Mouse (Mus musculus) small intestine, adult 2 months (tissue): ENCODE measurements around the gene Gucy2c.

Source experiments
- CTCF ChIP-seq: fragments of 200-500 bp; IDR thresholded peaks from 2 replicates; pipeline ENCODE4 v1.5.1; 2012; ENCODE audit warnings: low read depth, mild to moderate bottlenecking, control low read depth, inconsistent platforms, low read length, moderate library complexity, mixed read lengths; ENCODE audit not compliant: insufficient replicate concordance, insufficient read length; ENCODE audit errors: extremely low read depth
- POLR2A ChIP-seq: fragments of 200-500 bp; IDR thresholded peaks from 2 replicates; pipeline ENCODE4 v1.6.1; 2012; ENCODE audit warnings: low read depth, mild to moderate bottlenecking, control low read depth, inconsistent platforms, low read length, moderate library complexity

DNA sequence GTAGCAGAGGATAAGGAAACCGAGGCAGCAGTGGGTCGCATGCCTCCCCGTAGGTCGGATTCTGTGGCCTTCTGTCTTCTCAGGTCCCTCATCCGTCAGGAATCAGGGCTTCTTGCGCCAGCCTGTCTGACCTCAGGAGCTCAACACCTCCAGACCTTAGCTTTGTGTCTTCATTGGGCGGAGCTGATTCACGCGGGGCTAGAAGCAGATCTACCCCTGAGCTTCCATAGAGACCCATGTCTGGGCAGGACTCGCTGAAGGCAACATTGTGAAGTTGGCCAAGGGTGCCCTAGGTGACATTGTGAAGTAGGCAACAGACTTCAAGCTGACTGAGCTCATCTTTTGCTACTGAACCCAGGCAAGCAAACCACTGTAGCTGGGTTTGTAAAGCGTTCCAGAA, 119.5 kb downstream of the Gucy2c start:
- TF ChIP-seq CTCF: no peak
- TF ChIP-seq POLR2A: no peak
